Mouse (Mus musculus) embryonic facial prominence, embryonic 13.5 days (tissue): Measurements from ENCODE around the gene Klrc3. TPM values are rescaled to one million over a fixed set of nuclear protein-coding genes. Genes with fewer than 3 reads are reported as not detected.

Experiments used
- microRNA-seq: library from miRNA; unstranded; fragments of <30 nt; microRNA quantifications from one replicate; pipeline ENCODE4, GENCODE M21; 2016
- polyA plus RNA-seq: library from polyadenylated mRNA; unstranded; fragments of >200 nt; fragmentation: Nextera tagmentation; extraction: Ambion mirVana; gene quantifications from 2 replicates; pipeline ENCODE4 v1.2.1, GENCODE M21; 2015

Klrc3 gene
- polyA plus RNA-seq, 1 experiment from 2014 or later: not detected

Small RNA genes within 50 kb of the gene (microRNA-seq; reads per million reads assigned to microRNA genes)
- gene Mir680-1: not detected

Other genes with a start within 250 kb of the Klrc3 start
- gene Clec1b, start 246.0 kb downstream of the Klrc3 start, polyA plus RNA-seq: 2.7 and 2.9 TPM in 2 replicates
- 0.06 and 0.08 TPM in 2 replicates for gene Clec9a, start 234.5 kb downstream of the Klrc3 start, polyA plus RNA-seq
- gene Clec1a, start 191.3 kb downstream of the Klrc3 start, polyA plus RNA-seq: 2.3 and 2.7 TPM in 2 replicates
- not detected in 2 replicates for gene Olr1, start 136.2 kb downstream of the Klrc3 start, polyA plus RNA-seq
- gene Tmem52b, start 130.8 kb downstream of the Klrc3 start, polyA plus RNA-seq: not detected in 2 replicates
- gene Gabarapl1, start 110.2 kb downstream of the Klrc3 start, polyA plus RNA-seq: 50.5 and 55.2 TPM in 2 replicates
- not detected in 2 replicates for gene Klre1, start 65.4 kb downstream of the Klrc3 start, polyA plus RNA-seq
- gene Klrd1, start 51.6 kb downstream of the Klrc3 start, polyA plus RNA-seq: 0.30 TPM in 1 of 2 replicates, not detected in the other
- gene Klrk1, start 19.5 kb downstream of the Klrc3 start, polyA plus RNA-seq: 0.08 and 0.15 TPM in 2 replicates
- gene Klrc2, start 17.4 kb upstream of the Klrc3 start, polyA plus RNA-seq: not detected in 2 replicates
- not detected in 2 replicates for gene Klrc1, start 35.6 kb upstream of the Klrc3 start, polyA plus RNA-seq
- not detected in 2 replicates for gene Klri1, start 73.8 kb upstream of the Klrc3 start, polyA plus RNA-seq
- gene Klri2, start 97.1 kb upstream of the Klrc3 start, polyA plus RNA-seq: not detected in 2 replicates
- not detected in 2 replicates for gene Gm156, start 140.9 kb upstream of the Klrc3 start, polyA plus RNA-seq
- gene Gm17631, start 219.3 kb upstream of the Klrc3 start, polyA plus RNA-seq: not detected in 2 replicates
- not detected in 2 replicates for gene Klra17, start 233.3 kb upstream of the Klrc3 start, polyA plus RNA-seq